Mouse (Mus musculus) liver, adult 2 months (tissue): ENCODE data around the gene Sufu. TPM values are rescaled to one million over a fixed set of nuclear protein-coding genes. Genes with fewer than 3 reads are reported as not detected.

Source experiments
- DNase-seq: peaks from one replicate; pipeline ENCODE4 v3.0.0-alpha.2; 2011; ENCODE audit warnings: low read depth, low spot score; ENCODE audit errors: extremely low read depth
- H3K27ac ChIP-seq: fragments of 200-500 bp; replicated peaks from 2 replicates; pipeline ENCODE4 v1.5.1; 2012; ENCODE audit warnings: low read depth, mild to moderate bottlenecking, control low read depth, inconsistent platforms, low read length; ENCODE audit not compliant: insufficient read depth
- H3K27me3 ChIP-seq: fragments of 200-500 bp; 2 replicates; pipeline ENCODE4 v1.6.1; 2012; ENCODE audit warnings: mild to moderate bottlenecking, moderate library complexity, low read length, inconsistent platforms; ENCODE audit not compliant: control insufficient read depth, insufficient read depth
- H3K36me3 ChIP-seq: fragments of 200-500 bp; 2 replicates; pipeline ENCODE4 v1.6.1; 2012; ENCODE audit warnings: low read length, inconsistent platforms; ENCODE audit not compliant: control insufficient read depth, insufficient read depth
- H3K4me1 ChIP-seq: fragments of 200-500 bp; 2 replicates; pipeline ENCODE4 v1.6.1; 2011; ENCODE audit warnings: low read length; ENCODE audit not compliant: control insufficient read depth, insufficient read depth
- H3K4me3 ChIP-seq: fragments of 200-500 bp; 2 replicates; pipeline ENCODE4 v1.5.1; 2011; ENCODE audit warnings: low read depth, mild to moderate bottlenecking, control low read depth, low read length, moderate library complexity; ENCODE audit not compliant: insufficient read depth
- H3K79me2 ChIP-seq: fragments of 200-500 bp; 2 replicates; pipeline ENCODE4 v1.6.1; 2012; ENCODE audit warnings: inconsistent platforms, mild to moderate bottlenecking, low read length, moderate library complexity; ENCODE audit not compliant: control insufficient read depth, insufficient read depth
- H3K9ac ChIP-seq: fragments of 200-500 bp; 2 replicates; pipeline ENCODE4 v1.6.1; 2012; ENCODE audit warnings: low read depth, mild to moderate bottlenecking, control low read depth, inconsistent platforms, low read length
- CTCF ChIP-seq: fragments of 200-500 bp; IDR thresholded peaks from 2 replicates; pipeline ENCODE4 v1.5.1; 2011; ENCODE audit warnings: low read depth, low read length, control low read depth
- POLR2A ChIP-seq: fragments of 200-500 bp; IDR thresholded peaks from 2 replicates; pipeline ENCODE4 v1.6.1; 2011; ENCODE audit warnings: low read length, control low read depth; ENCODE audit not compliant: insufficient read depth; ENCODE audit errors: extremely low read depth
- WGBS: fragments of 180-500 bp; shearing (Covaris S2); methylation state at CpG from one replicate; pipeline ENCODE4 v1.1.7; 2018; 5-methylcytosine and 5-hydroxymethylcytosine counted together
- polyA plus RNA-seq: library from polyadenylated mRNA; depleted of rRNA; stranded (reverse); fragments of >200 nt; gene quantifications from 2 replicates; pipeline ENCODE4 v1.2.3, GENCODE M21; 2012
- total RNA-seq: library from RNA; depleted of rRNA; stranded (reverse); fragments of >200 nt; gene quantifications from 2 replicates; pipeline ENCODE4 v1.2.3, GENCODE M21; 2014

Sufu gene
- total and polyA plus RNA-seq, 2 experiments, result 1.1 to 3.2 TPM

- Histone ChIP-seq H3K4me3 (peak overlapping the region; percentile 93), H3K9ac (peak overlapping the region; percentile 79), H3K36me3 (no peaks in the 10 kb centered on the region), H3K79me2 (peaks cover 13% of the 10 kb centered on the region), H3K27ac (no peak overlapping the region), H3K4me1 (peaks cover 5% of the 10 kb centered on the region), H3K27me3 (no peaks in the 10 kb centered on the region)
- 18% methylated on average over 18 of the region's 19 CpGs for WGBS
- TF ChIP-seq CTCF, result no peak
- TF ChIP-seq POLR2A, result no peak
- no peak for DNase-seq
These were observed 823 bp downstream of the Sufu start for GRCm38 (mm10) chr19:46397436-46398001.

- H3K4me1 ChIP-seq, result peaks cover 5% of the 10 kb centered on the region
- 76% methylated on average over 3 of the region's 3 CpGs for whole genome bisulfite sequencing
- H3K27me3 ChIP-seq, result no peaks in the 10 kb centered on the region
- DNase-seq, result no peak
- no peak overlapping the region for H3K27ac ChIP-seq
- H3K4me3 ChIP-seq, result no peak overlapping the region
- H3K9ac ChIP-seq, result no peak overlapping the region
- no peak for TF ChIP-seq CTCF
- TF ChIP-seq POLR2A, result no peak
- peaks cover 2% of the 10 kb centered on the region; the same call in 1 of the 2 replicates for H3K36me3 ChIP-seq
- peaks cover 13% of the 10 kb centered on the region for H3K79me2 ChIP-seq
These were observed 1.7 kb downstream of the Sufu start for GRCm38 (mm10) chr19:46398401-46398800.

GRCm38 (mm10) chr19:46399372-46399771, 2.7 kb downstream of the Sufu start:
- TF ChIP-seq POLR2A (no peak), CTCF (no peak)
- DNase-seq, result no peak
- Histone ChIP-seq H3K4me3 (no peak overlapping the region), H3K27me3 (no peaks in the 10 kb centered on the region), H3K36me3 (peaks cover 4% of the 10 kb centered on the region; the same call in 1 of the 2 replicates), H3K27ac (no peak overlapping the region), H3K4me1 (peaks cover 3% of the 10 kb centered on the region), H3K79me2 (peaks cover 14% of the 10 kb centered on the region), H3K9ac (no peak overlapping the region)
- 90% methylated on average over 6 of the region's 6 CpGs for WGBS

GRCm38 (mm10) chr19:46399886-46400285, 3.2 kb downstream of the Sufu start:
- WGBS, result 90% methylated on average over 7 of the region's 7 CpGs
- Histone ChIP-seq H3K79me2 (peaks cover 10% of the 10 kb centered on the region), H3K36me3 (peaks cover 4% of the 10 kb centered on the region; the same call in 1 of the 2 replicates), H3K4me3 (no peak overlapping the region), H3K27me3 (no peaks in the 10 kb centered on the region), H3K27ac (no peak overlapping the region), H3K4me1 (no peaks in the 10 kb centered on the region), H3K9ac (no peak overlapping the region)
- DNase-seq, result no peak
- no peak for TF ChIP-seq POLR2A
- TF ChIP-seq CTCF, result no peak

- DNase-seq, result no peak
- Histone ChIP-seq H3K4me3 (no peak overlapping the region), H3K36me3 (peaks cover 6% of the 10 kb centered on the region; the same call in 1 of the 2 replicates), H3K27ac (no peak overlapping the region), H3K9ac (no peak overlapping the region), H3K27me3 (no peaks in the 10 kb centered on the region), H3K4me1 (no peaks in the 10 kb centered on the region), H3K79me2 (peaks cover 10% of the 10 kb centered on the region)
- no peak for TF ChIP-seq POLR2A
- no peak for TF ChIP-seq CTCF
- WGBS, result 74% methylated on average over 7 of the region's 7 CpGs
These were observed 3.9 kb downstream of the Sufu start for GRCm38 (mm10) chr19:46400558-46400957.

GRCm38 (mm10) chr19:46404030-46404429, 7.3 kb downstream of the Sufu start:
- Histone ChIP-seq H3K36me3 (peaks cover 6% of the 10 kb centered on the region; the same call in 1 of the 2 replicates), H3K4me3 (no peak overlapping the region), H3K4me1 (no peaks in the 10 kb centered on the region), H3K27ac (no peak overlapping the region), H3K27me3 (no peaks in the 10 kb centered on the region), H3K79me2 (peaks cover 7% of the 10 kb centered on the region; the same call in 1 of the 2 replicates), H3K9ac (no peak overlapping the region)
- TF ChIP-seq POLR2A (no peak), CTCF (no peak)
- WGBS, result 100% methylated on average over 1 of the region's 1 CpGs
- DNase-seq, result no peak
